Mouse (Mus musculus) limb, embryonic 14.5 days (tissue): Measurements from ENCODE around the gene Chrdl2. TPM values are rescaled to one million over a fixed set of nuclear protein-coding genes. Genes with fewer than 3 reads are reported as not detected.
A peak's percentile ranks its signal among the peaks of the same experiment; 100 is the strongest.

Experiments
- ATAC-seq: fragments of 200-750 bp; cut with Nextera tagmentation; 2 replicates; pipeline ENCODE4 v1.8.0; 2017; ENCODE audit warnings: low read depth, moderate number of reproducible peaks, moderate TSS enrichment; ENCODE audit not compliant: low FRiP score
- DNase-seq: peaks from one replicate; pipeline ENCODE4 v3.0.0-alpha.2; 2015; ENCODE audit warnings: low spot score
- H3K27ac ChIP-seq: fragments of 300-500 bp; sonication (generic); replicated peaks from 2 replicates; pipeline ENCODE4 v1.5.1; 2014; ENCODE audit warnings: low read depth, mild to moderate bottlenecking, low read length, moderate library complexity, mixed read lengths
- H3K27me3 ChIP-seq: fragments of 300-500 bp; sonication (generic); 2 replicates; pipeline ENCODE4 v1.6.1; 2014; ENCODE audit warnings: low read length, mixed read lengths; ENCODE audit not compliant: control insufficient read depth, insufficient read depth
- H3K36me3 ChIP-seq: fragments of 300-500 bp; sonication (generic); 2 replicates; pipeline ENCODE4 v1.6.1; 2014; ENCODE audit warnings: mild to moderate bottlenecking, low read length, moderate library complexity, mixed read lengths; ENCODE audit not compliant: control insufficient read depth, insufficient read depth
- H3K4me1 ChIP-seq: fragments of 300-500 bp; sonication (generic); 2 replicates; pipeline ENCODE4 v1.6.1; 2014; ENCODE audit warnings: antibody characterized with exemption, low read length, mixed read lengths; ENCODE audit not compliant: control insufficient read depth, insufficient read depth
- H3K4me2 ChIP-seq: fragments of 300-500 bp; sonication (generic); replicated peaks from 2 replicates; pipeline ENCODE4 v1.6.1; 2014; ENCODE audit warnings: low read depth, mild to moderate bottlenecking, low read length, moderate library complexity; ENCODE audit not compliant: severe bottlenecking
- H3K4me3 ChIP-seq: fragments of 300-500 bp; sonication (generic); replicated peaks from 2 replicates; pipeline ENCODE4 v1.5.1; 2014; ENCODE audit warnings: low read length
- H3K9ac ChIP-seq: fragments of 300-500 bp; sonication (generic); 2 replicates; pipeline ENCODE4 v1.6.1; 2014; ENCODE audit warnings: mild to moderate bottlenecking, low read depth, low read length, moderate library complexity; ENCODE audit not compliant: severe bottlenecking
- H3K9me3 ChIP-seq: fragments of 300-500 bp; sonication (generic); 2 replicates; pipeline ENCODE4 v1.6.1; 2016; ENCODE audit warnings: low read length; ENCODE audit not compliant: control insufficient read depth
- POLR2A ChIP-seq: fragments of 200-500 bp; IDR thresholded peaks from 2 replicates; pipeline ENCODE4 v1.8.0; 2012; ENCODE audit warnings: inconsistent platforms, mild to moderate bottlenecking, moderate library complexity, borderline replicate concordance; ENCODE audit not compliant: insufficient read depth, insufficient read length; ENCODE audit errors: extremely low read depth
- WGBS: fragments of 180-500 bp; shearing (Covaris S2); extraction: QIAGEN DNeasy Blood & Tissue Kit; methylation state at CpG from one replicate; pipeline ENCODE4 v1.1.7; 2014; 5-methylcytosine and 5-hydroxymethylcytosine counted together
- polyA plus RNA-seq, 2 experiments: library from polyadenylated mRNA; depleted of rRNA in 1 of 2; stranded (reverse) in 1 of 2; unstranded in 1 of 2; fragments of >200 nt; fragmentation: Nextera tagmentation in 1 of 2; extraction: Ambion mirVana in 1 of 2; gene quantifications; 2 replicates each; pipeline versions ENCODE4 v1.2.1 to v1.2.3; 2012 to 2014

The Chrdl2 gene
- polyA plus RNA-seq, 2 experiments = 2.1 to 4.0 TPM

DNA sequence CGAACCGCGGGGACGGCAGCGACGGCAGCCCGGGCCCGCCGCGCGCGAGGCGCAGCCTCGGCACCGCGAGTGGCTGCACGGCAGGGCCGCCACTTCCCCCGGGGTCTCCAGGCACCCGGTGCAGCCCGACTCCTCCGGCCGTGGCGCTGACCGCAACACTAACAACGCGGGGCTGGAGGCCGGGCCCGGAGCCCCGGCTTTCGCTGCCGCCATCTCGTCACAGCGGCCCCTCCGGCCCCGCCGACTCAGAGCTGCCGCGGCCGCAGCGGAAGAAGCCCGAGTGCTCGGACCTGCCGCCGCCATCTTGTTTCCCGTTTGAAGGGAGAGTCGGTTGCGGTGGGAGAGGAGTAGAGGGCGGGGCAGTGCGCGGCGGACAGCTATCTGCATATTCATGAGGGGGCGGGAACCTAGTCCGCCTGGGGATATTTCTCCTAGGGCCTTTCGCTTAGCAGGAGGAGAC lies 25.8 kb upstream of the Chrdl2 start, which contains the start of gene Rnf169:
TSS of gene Rnf169 (minus strand) at position 317 of the 460 bp plus-strand sequence.
- under 1% methylated on average over 30 of the region's 55 CpGs for WGBS
- peak within 1 kb of the TSS; percentile 95 for H3K4me3 ChIP-seq
- peak within 1 kb of the TSS; percentile 97 for H3K9ac ChIP-seq
- no peaks in the 10 kb centered on the region for H3K9me3 ChIP-seq
- no peaks in the 10 kb centered on the region for H3K36me3 ChIP-seq
- peak; percentile 94 for DNase-seq
- TF ChIP-seq POLR2A = peak; percentile 96; the same call in 1 of the 2 replicates
- peaks cover 7% of the 10 kb centered on the region for H3K4me1 ChIP-seq
- H3K27me3 ChIP-seq = no peaks in the 10 kb centered on the region
- peak within 1 kb of the TSS; percentile 98 for H3K27ac ChIP-seq
- H3K4me2 ChIP-seq = peak within 1 kb of the TSS; percentile 68
- ATAC-seq = peak; percentile 95

DNA sequence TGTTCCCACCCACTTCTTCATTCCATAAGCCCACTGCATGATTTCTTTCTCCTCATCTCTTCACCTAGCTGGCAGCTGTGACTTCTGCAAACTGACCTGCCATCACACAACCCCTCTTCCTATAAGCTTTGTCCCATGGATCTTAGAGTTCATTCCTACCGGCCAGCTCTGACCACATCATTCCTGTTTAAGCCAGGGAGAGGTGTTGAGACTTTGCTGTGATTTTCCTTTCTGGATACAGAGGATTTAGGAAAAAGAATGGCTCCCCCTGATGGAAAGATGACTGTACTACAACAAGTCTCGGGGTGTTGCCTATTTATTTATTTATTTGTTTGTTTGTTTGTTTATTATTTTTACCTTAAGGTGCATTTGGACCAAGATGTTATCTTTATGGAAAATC lies 24.7 kb upstream of the Chrdl2 start:
- Histone ChIP-seq H3K27me3 (no peaks in the 10 kb centered on the region), H3K4me3 (no peak overlapping the region), H3K9ac (no peak overlapping the region), H3K4me2 (no peak overlapping the region), H3K27ac (0 out of 2 replicates have a peak overlapping the region, but pooled peaks have one; percentile 9), H3K4me1 (peaks cover 7% of the 10 kb centered on the region), H3K9me3 (no peaks in the 10 kb centered on the region), H3K36me3 (no peaks in the 10 kb centered on the region)
- DNase-seq (peak; percentile 50), ATAC-seq (no peak)
- no peak for TF ChIP-seq POLR2A
- 2% methylated on average over 2 of the region's 2 CpGs for WGBS

DNA sequence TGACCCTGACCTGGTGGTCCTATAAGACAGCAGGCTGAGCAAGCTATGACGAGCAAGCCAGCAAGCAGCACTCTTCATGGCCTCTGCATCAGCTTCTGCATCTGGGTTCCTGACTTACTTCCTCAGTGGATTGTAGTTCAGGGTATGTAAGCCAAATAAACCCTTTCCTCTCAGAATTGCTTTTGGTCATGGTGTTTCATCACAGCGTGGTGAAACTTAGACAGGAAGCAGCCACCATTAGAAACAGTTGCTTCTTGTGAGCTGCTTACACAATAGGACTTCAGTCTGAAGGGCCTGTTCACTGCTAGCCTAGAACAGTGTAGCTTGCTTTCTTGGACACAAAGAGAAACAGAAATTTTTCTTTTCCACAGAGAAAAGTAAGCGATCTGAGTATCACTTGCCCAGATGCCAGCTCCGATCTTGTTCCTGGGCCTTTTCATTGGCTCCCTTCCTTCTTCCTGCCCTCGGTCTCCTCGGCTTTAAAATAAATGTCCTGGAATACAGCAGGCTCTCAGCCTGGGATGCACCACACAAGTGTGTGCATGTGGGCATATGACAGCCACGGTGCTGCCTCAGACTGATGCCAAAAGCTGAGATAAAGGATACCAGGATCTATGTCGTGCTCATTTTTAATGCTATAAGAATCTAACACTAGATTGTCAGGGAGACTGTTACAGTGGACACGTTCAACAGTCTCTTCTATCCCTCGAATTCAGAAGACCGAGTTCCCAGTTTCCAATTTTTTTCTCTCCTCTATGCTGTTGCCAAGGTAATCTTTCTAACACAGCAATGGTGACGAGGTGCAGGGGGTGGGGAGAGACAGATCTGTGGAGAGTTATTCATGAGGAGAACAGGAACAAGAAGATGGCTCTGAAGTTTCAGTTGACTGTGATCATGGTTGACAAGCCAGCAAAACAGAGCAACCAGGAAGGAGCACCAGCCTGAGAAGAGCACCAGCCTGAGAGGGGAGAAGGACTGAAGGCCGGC lies 23.4 kb upstream of the Chrdl2 start:
- no peak for TF ChIP-seq POLR2A
- H3K27me3 ChIP-seq = no peaks in the 10 kb centered on the region
- H3K27ac ChIP-seq = no peak overlapping the region
- H3K4me2 ChIP-seq = no peak overlapping the region
- H3K4me3 ChIP-seq = no peak overlapping the region
- ATAC-seq = no peak
- H3K9me3 ChIP-seq = no peaks in the 10 kb centered on the region
- H3K4me1 ChIP-seq = peaks cover 7% of the 10 kb centered on the region
- H3K9ac ChIP-seq = no peak overlapping the region
- 85% methylated on average over 13 of the region's 13 CpGs for WGBS
- DNase-seq = no peak
- no peaks in the 10 kb centered on the region for H3K36me3 ChIP-seq

DNA sequence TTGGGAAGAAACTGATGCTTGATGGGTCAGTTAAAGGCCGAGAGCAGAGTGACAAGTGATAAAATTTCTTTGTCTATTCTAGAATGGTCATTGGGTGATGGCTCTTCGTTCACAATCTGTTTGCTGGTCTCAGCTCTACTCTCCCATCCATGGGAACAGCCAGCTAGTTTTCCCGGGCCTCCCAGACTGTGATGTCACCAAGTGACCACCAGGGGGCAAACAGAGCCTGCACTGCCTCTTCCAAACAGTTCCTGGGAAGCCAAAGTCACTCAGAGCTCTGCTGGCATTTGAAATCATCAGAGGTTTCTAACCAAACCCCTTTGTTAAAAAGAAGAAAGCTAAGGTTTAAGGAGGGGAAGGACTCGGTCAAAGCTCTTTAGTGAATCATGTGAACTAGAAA lies 17.2 kb upstream of the Chrdl2 start:
- no peaks in the 10 kb centered on the region for H3K27me3 ChIP-seq
- no peak overlapping the region for H3K4me3 ChIP-seq
- peak; percentile 86 for DNase-seq
- H3K9ac ChIP-seq = no peak overlapping the region
- 6% methylated on average over 4 of the region's 4 CpGs for WGBS
- H3K4me2 ChIP-seq = no peak overlapping the region
- no peak for TF ChIP-seq POLR2A
- no peaks in the 10 kb centered on the region for H3K4me1 ChIP-seq
- peak; percentile 67; the same call in 1 of the 2 replicates for ATAC-seq
- H3K9me3 ChIP-seq = no peaks in the 10 kb centered on the region
- no peak overlapping the region for H3K27ac ChIP-seq
- no peaks in the 10 kb centered on the region for H3K36me3 ChIP-seq

DNA sequence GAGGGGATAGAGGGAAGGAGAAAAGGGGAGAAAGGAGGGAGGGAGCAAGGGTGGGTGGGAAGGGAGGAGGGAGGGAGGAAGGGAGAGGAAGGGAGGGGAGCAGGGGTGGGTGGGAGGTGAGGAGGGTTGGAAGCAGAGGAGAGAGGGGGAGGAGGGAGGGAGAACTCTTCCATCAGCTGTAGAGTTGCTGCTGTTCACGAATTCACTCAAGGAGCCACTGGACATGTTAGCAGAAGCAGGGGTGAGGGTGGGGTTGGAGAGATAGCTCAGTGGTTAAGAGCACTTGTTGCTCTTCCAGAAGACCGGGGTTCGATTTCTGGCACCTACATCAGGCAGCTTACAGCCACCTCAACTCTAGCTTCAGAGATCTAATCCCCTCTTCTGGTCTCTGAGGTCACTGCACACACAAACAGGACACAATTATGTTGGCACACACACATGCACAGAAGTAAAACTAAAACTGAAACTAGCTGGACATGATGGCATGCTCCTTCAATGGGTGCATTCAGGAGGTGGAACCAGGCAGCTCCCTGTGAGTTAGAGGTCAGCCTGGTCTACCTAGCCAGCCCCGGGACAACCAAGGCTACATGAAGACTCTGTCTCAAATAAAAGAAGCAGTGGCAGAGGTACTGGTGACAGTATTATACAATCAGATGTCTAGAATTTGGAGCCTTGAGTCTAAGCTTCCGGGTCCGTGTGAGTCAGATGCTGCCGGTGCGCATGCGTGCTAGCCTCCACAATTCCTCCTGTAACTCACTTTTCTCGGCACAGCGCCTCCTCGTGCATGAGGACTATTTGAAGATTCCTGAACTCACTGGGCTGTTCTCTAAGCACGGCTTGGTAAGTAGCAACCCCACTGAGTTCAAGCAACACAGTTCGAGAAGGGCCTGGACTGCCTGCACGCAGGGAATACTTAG lies 15.9 kb upstream of the Chrdl2 start:
- TF ChIP-seq POLR2A = no peak
- Histone ChIP-seq H3K27ac (no peak overlapping the region), H3K4me3 (no peak overlapping the region), H3K4me1 (no peaks in the 10 kb centered on the region), H3K9me3 (no peaks in the 10 kb centered on the region), H3K36me3 (no peaks in the 10 kb centered on the region), H3K27me3 (no peaks in the 10 kb centered on the region), H3K4me2 (no peak overlapping the region), H3K9ac (no peak overlapping the region)
- DNase-seq (no peak), ATAC-seq (no peak)
- 52% methylated on average over 15 of the region's 15 CpGs for WGBS
